Mouse (Mus musculus) kidney, adult 10 weeks (tissue): ENCODE measurements around the gene Vmn2r115. TPM values are rescaled to one million over a fixed set of nuclear protein-coding genes. Genes with fewer than 3 reads are reported as not detected.

Experiments used
- polyA plus RNA-seq: library from polyadenylated mRNA; stranded (reverse); fragments of 350-450 nt; fragmentation: Illumina TruSeq; extraction: RNeasy Lipid Tissue Mini Kit (QIAGEN cat#74804); gene quantifications from one replicate; pipeline ENCODE4 v1.2.3, GENCODE M21; 2014; ENCODE audit warnings: low read depth, low replicate concordance

The Vmn2r115 gene
- polyA plus RNA-seq: not detected

GRCm38 (mm10) chr17:23343441-23343840 lies at the start of gene Vmn2r115:
Gene Vmn2r115 (plus strand): TSS chr17:23343741.

GRCm38 (mm10) chr17:23312437-23312836 lies 31.1 kb upstream of the Vmn2r115 start, which contains the start of gene Vmn2r114:
Gene Vmn2r114 (minus strand): TSS chr17:23312537.

GRCm38 (mm10) chr17:23384304-23384703 lies 40.8 kb downstream of the Vmn2r115 start, which contains the start of gene Vmn2r116:
Gene Vmn2r116 (plus strand): TSS chr17:23384604.

Other genes starting within 250 kb of the Vmn2r115 start
- gene Zfp40, start 150.5 kb upstream of the Vmn2r115 start, polyA plus RNA-seq: 22.4 TPM
- gene Vmn2r114, start 31.2 kb upstream of the Vmn2r115 start, polyA plus RNA-seq: not detected
- gene Vmn2r116, start 40.9 kb downstream of the Vmn2r115 start, polyA plus RNA-seq: not detected
- not detected for gene Vmn2r117, start 136.0 kb downstream of the Vmn2r115 start, polyA plus RNA-seq
- gene Zfp213, start 220.5 kb downstream of the Vmn2r115 start, polyA plus RNA-seq: 0.32 TPM